Mouse (Mus musculus): ENCODE results near the gene Fat1.

DNA sequence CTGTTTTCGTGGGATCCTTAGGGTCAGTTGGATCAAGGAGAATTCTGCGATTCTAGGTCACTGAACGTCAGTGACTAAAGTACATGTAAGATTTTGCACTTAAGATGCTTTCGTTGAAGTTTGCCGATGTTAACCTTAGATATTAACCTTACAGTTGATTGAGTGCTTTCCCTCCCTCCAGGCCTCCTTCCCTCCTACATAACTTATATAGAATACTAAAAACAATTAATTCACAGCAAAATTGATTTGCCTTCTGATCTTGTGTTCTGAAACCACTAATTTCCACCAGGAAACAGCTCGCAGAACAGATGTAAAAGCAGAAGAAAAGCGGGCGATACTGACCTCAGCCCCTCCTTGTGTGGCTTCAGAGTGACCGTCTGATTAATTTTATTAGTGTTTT, 63.0 kb downstream of the Fat1 start:
- no peak for TF ChIP-seq CTCF (IDR thresholded peaks at IDR 0.05; ENCODE audit: low read depth, low read length)
- no peak for TF ChIP-seq POLR2A (IDR thresholded peaks at IDR 0.05; ENCODE audit: borderline replicate concordance, low read depth, low read length)
